Mouse (Mus musculus) neural tube, embryonic 11.5 days (tissue): ENCODE data around the gene Fbxl20. TPM values are rescaled to one million over a fixed set of nuclear protein-coding genes. Genes with fewer than 3 reads are reported as not detected.

Experiments used
- ATAC-seq: fragments of 200-750 bp; cut with Nextera tagmentation; 2 replicates; pipeline ENCODE4 v1.8.0; 2017; ENCODE audit warnings: moderate number of reproducible peaks, mild to moderate bottlenecking, moderate TSS enrichment, moderate library complexity; ENCODE audit not compliant: insufficient read depth, low FRiP score, low TSS enrichment
- DNase-seq: peaks from one replicate; pipeline ENCODE4 v3.0.0-alpha.2; 2015; ENCODE audit warnings: low spot score
- H3K27ac ChIP-seq: fragments of 300-500 bp; sonication (generic); 2 replicates; pipeline ENCODE4 v1.5.1; 2014; ENCODE audit warnings: low read depth, mild to moderate bottlenecking, low read length
- H3K27me3 ChIP-seq: fragments of 300-500 bp; sonication (generic); 2 replicates; pipeline ENCODE4 v1.6.1; 2014; ENCODE audit warnings: mild to moderate bottlenecking, low read length, mixed read lengths; ENCODE audit not compliant: control insufficient read depth, insufficient read depth
- H3K36me3 ChIP-seq: fragments of 300-500 bp; sonication (generic); 2 replicates; pipeline ENCODE4 v1.6.1; 2014; ENCODE audit warnings: mild to moderate bottlenecking, low read length, moderate library complexity, mixed read lengths; ENCODE audit not compliant: control insufficient read depth, insufficient read depth
- H3K4me1 ChIP-seq: fragments of 300-500 bp; sonication (generic); 2 replicates; pipeline ENCODE4 v1.6.1; 2014; ENCODE audit warnings: low read length, mixed read lengths; ENCODE audit not compliant: control insufficient read depth, insufficient read depth
- H3K4me2 ChIP-seq: fragments of 300-500 bp; sonication (generic); 2 replicates; pipeline ENCODE4 v1.6.1; 2014; ENCODE audit warnings: low read depth, mild to moderate bottlenecking, moderate library complexity
- H3K4me3 ChIP-seq: fragments of 300-500 bp; sonication (generic); 2 replicates; pipeline ENCODE4 v1.5.1; 2014; ENCODE audit warnings: low read depth, low read length
- H3K9ac ChIP-seq: fragments of 300-500 bp; sonication (generic); 2 replicates; pipeline ENCODE4 v1.6.1; 2014; ENCODE audit warnings: mild to moderate bottlenecking, low read length
- H3K9me3 ChIP-seq: fragments of 300-500 bp; sonication (generic); 2 replicates; pipeline ENCODE4 v1.6.1; 2016; ENCODE audit warnings: low read length; ENCODE audit not compliant: control insufficient read depth
- WGBS: fragments of 180-500 bp; shearing (Covaris S2); extraction: QIAGEN DNeasy Blood & Tissue Kit; methylation state at CpG from one replicate; pipeline ENCODE4 v1.1.7; 2014; 5-methylcytosine and 5-hydroxymethylcytosine counted together
- polyA plus RNA-seq: library from polyadenylated mRNA; unstranded; fragments of >200 nt; fragmentation: Nextera tagmentation; extraction: Ambion mirVana; gene quantifications from 2 replicates; pipeline ENCODE4 v1.2.1, GENCODE M21; 2014

Fbxl20 gene
- polyA plus RNA-seq, 1 experiment from 2014 or later = 24.1 TPM

GRCm38 (mm10) chr11:98149304-98149750 lies 876 bp downstream of the Fbxl20 start:
- peak overlapping the region; percentile 94 for H3K9ac ChIP-seq
- 0% methylated on average over 35 of the region's 57 CpGs for WGBS
- peak overlapping the region; percentile 90 for H3K27ac ChIP-seq
- ATAC-seq (peak; percentile 90), DNase-seq (peak; percentile 96)
- no peaks in the 10 kb centered on the region; the same call in 1 of the 2 replicates for H3K36me3 ChIP-seq
- H3K4me1 ChIP-seq = peaks cover 10% of the 10 kb centered on the region
- no peaks in the 10 kb centered on the region for H3K27me3 ChIP-seq
- H3K9me3 ChIP-seq = no peaks in the 10 kb centered on the region
- peak overlapping the region; percentile 95 for H3K4me3 ChIP-seq
- peak overlapping the region; percentile 100 for H3K4me2 ChIP-seq

- Histone ChIP-seq H3K9ac (peak overlapping the region; percentile 94), H3K36me3 (no peaks in the 10 kb centered on the region), H3K27me3 (no peaks in the 10 kb centered on the region), H3K27ac (peak overlapping the region; percentile 90), H3K4me2 (peak overlapping the region; percentile 100), H3K9me3 (no peaks in the 10 kb centered on the region), H3K4me1 (peaks cover 10% of the 10 kb centered on the region), H3K4me3 (peak overlapping the region; percentile 95)
- DNase-seq (peak; percentile 44), ATAC-seq (peak; percentile 28; the same call in 1 of the 2 replicates)
- WGBS = 3% methylated on average over 42 of the region's 45 CpGs
These were observed 1.5 kb downstream of the Fbxl20 start for GRCm38 (mm10) chr11:98148551-98149301.

- ATAC-seq (no peak), DNase-seq (no peak)
- Histone ChIP-seq H3K9me3 (no peaks in the 10 kb centered on the region), H3K36me3 (no peaks in the 10 kb centered on the region), H3K9ac (no peak overlapping the region), H3K27ac (no peak overlapping the region), H3K4me3 (no peak overlapping the region), H3K4me2 (no peak overlapping the region), H3K4me1 (peaks cover 10% of the 10 kb centered on the region), H3K27me3 (no peaks in the 10 kb centered on the region)
- WGBS = 83% methylated on average over 7 of the region's 7 CpGs
These were observed 4.3 kb downstream of the Fbxl20 start for GRCm38 (mm10) chr11:98145856-98146255.

- no peak for DNase-seq
- 96% methylated on average over 2 of the region's 2 CpGs for WGBS
- H3K4me1 ChIP-seq = peaks cover under 1% of the 10 kb centered on the region; the same call in 1 of the 2 replicates
- no peak overlapping the region for H3K27ac ChIP-seq
- no peaks in the 10 kb centered on the region for H3K9me3 ChIP-seq
- no peak overlapping the region for H3K4me2 ChIP-seq
- H3K4me3 ChIP-seq = no peak overlapping the region
- ATAC-seq = no peak
- no peaks in the 10 kb centered on the region for H3K36me3 ChIP-seq
- H3K9ac ChIP-seq = no peak overlapping the region
- no peaks in the 10 kb centered on the region for H3K27me3 ChIP-seq
These were observed 7.7 kb downstream of the Fbxl20 start for GRCm38 (mm10) chr11:98142545-98142944.

GRCm38 (mm10) chr11:98138894-98139293 lies 11.3 kb downstream of the Fbxl20 start:
- no peak overlapping the region for H3K9ac ChIP-seq
- H3K36me3 ChIP-seq = no peaks in the 10 kb centered on the region
- no peak overlapping the region for H3K27ac ChIP-seq
- no peak overlapping the region for H3K4me3 ChIP-seq
- WGBS = 86% methylated on average over 7 of the region's 7 CpGs
- no peaks in the 10 kb centered on the region for H3K4me1 ChIP-seq
- no peaks in the 10 kb centered on the region for H3K9me3 ChIP-seq
- no peak for ATAC-seq
- H3K27me3 ChIP-seq = no peaks in the 10 kb centered on the region
- no peak for DNase-seq
- no peak overlapping the region for H3K4me2 ChIP-seq

DNA sequence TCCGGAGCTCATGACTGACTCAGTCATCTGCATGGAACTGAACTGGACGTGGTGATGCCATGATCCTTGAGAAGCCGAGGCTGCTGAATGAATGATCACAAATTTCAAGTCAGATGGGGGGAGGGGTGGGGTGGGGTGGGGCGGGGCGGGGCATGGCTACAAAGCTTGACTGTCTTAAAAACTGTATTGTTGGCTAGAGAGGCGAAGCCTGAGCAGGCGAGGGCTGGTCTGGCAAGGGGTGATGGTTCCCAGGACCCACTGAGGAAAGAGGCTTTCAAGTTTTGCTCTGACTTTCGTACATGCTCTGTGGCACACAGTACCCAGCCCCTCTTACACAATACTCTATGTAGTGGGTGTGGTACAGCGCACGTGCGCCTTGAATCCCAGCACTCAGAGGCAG lies 12.4 kb downstream of the Fbxl20 start:
- Histone ChIP-seq H3K4me2 (no peak overlapping the region), H3K27me3 (no peaks in the 10 kb centered on the region), H3K36me3 (no peaks in the 10 kb centered on the region), H3K9ac (no peak overlapping the region), H3K9me3 (no peaks in the 10 kb centered on the region), H3K4me1 (no peaks in the 10 kb centered on the region), H3K4me3 (no peak overlapping the region), H3K27ac (no peak overlapping the region)
- WGBS = 83% methylated on average over 11 of the region's 11 CpGs
- no peak for ATAC-seq
- no peak for DNase-seq

GRCm38 (mm10) chr11:98134951-98135350 lies 15.3 kb downstream of the Fbxl20 start:
- Histone ChIP-seq H3K27me3 (no peaks in the 10 kb centered on the region), H3K9ac (no peak overlapping the region), H3K4me3 (no peak overlapping the region), H3K4me2 (no peak overlapping the region), H3K36me3 (no peaks in the 10 kb centered on the region), H3K9me3 (no peaks in the 10 kb centered on the region), H3K4me1 (0 out of 2 replicates have a peak, but pooled peaks cover 2% of the 10 kb centered on the region), H3K27ac (no peak overlapping the region)
- DNase-seq (no peak), ATAC-seq (no peak)
- WGBS = 78% methylated on average over 4 of the region's 4 CpGs

GRCm38 (mm10) chr11:98123424-98123823 lies 26.8 kb downstream of the Fbxl20 start:
- 91% methylated on average over 5 of the region's 5 CpGs for WGBS
- no peaks in the 10 kb centered on the region; the same call in 1 of the 2 replicates for H3K36me3 ChIP-seq
- ATAC-seq (no peak), DNase-seq (no peak)
- H3K27me3 ChIP-seq = no peaks in the 10 kb centered on the region
- H3K27ac ChIP-seq = no peak overlapping the region
- no peak overlapping the region for H3K9ac ChIP-seq
- no peak overlapping the region for H3K4me3 ChIP-seq
- no peak overlapping the region for H3K4me2 ChIP-seq
- no peaks in the 10 kb centered on the region for H3K9me3 ChIP-seq
- no peaks in the 10 kb centered on the region for H3K4me1 ChIP-seq

- H3K9me3 ChIP-seq = no peaks in the 10 kb centered on the region
- no peaks in the 10 kb centered on the region for H3K27me3 ChIP-seq
- no peaks in the 10 kb centered on the region for H3K4me1 ChIP-seq
- H3K9ac ChIP-seq = no peak overlapping the region
- WGBS = 82% methylated on average over 1 of the region's 1 CpGs
- DNase-seq = no peak
- peaks cover 3% of the 10 kb centered on the region; the same call in 1 of the 2 replicates for H3K36me3 ChIP-seq
- no peak for ATAC-seq
- no peak overlapping the region for H3K4me2 ChIP-seq
- H3K4me3 ChIP-seq = no peak overlapping the region
- no peak overlapping the region for H3K27ac ChIP-seq
These were observed 35.8 kb downstream of the Fbxl20 start for GRCm38 (mm10) chr11:98114363-98114762.
